Mouse (Mus musculus) erythroblast, embryonic 14.5 days (primary cell): ENCODE results near the gene Sar1a.

Source experiments
- GATA1 ChIP-seq: IDR thresholded peaks from 2 replicates; pipeline ENCODE4 v1.6.1; 2012; ENCODE audit warnings: low read length, inconsistent platforms, mixed read lengths
- TAL1 ChIP-seq: IDR thresholded peaks from 3 replicates; pipeline ENCODE4 v1.6.1; 2012; ENCODE audit warnings: low read length, inconsistent platforms, mixed read lengths

- no peak for TF ChIP-seq TAL1
- TF ChIP-seq GATA1, result no peak
Measured at GRCm38 (mm10) chr10:61713601-61714000, 33.5 kb downstream of the Sar1a start.
